Mouse (Mus musculus): ENCODE measurements around the gene Cyp3a13. TPM values are rescaled to one million over a fixed set of nuclear protein-coding genes. Genes with fewer than 3 reads are reported as not detected.
"Not testable (repeated sequence)": the region's sequence is repeated elsewhere in the genome, so short reads cannot be mapped to it uniquely, and the experiment has no call there.

Gene Cyp3a13
- polyA plus RNA-seq, 1 experiment from 2014 or later = not detected

GRCm38 (mm10) chr5:137871644-137872380 is 49.6 kb downstream of the Cyp3a13 start, which contains the start of gene Pilrb2:
Gene Pilrb2 (minus strand): TSS chr5:137871815.
- not testable (repeated sequence) for H3K4me1 ChIP-seq; H3K27me3 ChIP-seq; H3K4me2 ChIP-seq (replicated peaks); ATAC-seq (ENCODE audit: insufficient number of reproducible peaks, insufficient read depth, low FRiP score, low TSS enrichment); H3K36me3 ChIP-seq; H3K27ac ChIP-seq; H3K4me3 ChIP-seq; H3K9ac ChIP-seq; H3K9me3 ChIP-seq
- 78% methylated on average over 3 of the region's 3 CpGs for WGBS

DNA sequence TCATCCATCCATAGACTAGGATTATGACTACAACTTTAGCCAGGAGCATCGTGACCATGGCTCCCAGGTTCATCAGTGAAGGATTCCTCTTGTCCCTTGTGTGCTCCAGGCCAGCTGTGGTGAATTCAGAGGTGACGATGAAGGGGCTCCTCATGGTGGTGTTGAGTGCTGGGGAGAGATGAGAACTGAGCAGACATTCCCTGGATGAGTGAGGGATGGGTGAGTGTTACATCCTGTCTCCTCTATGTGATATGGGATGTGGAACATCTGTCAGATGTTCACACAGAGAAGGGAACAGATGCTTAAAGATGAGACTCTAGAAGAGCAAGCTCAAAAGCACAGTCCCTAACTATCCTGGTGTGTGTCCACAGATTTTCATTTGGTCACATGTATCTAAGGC is 52.8 kb downstream of the Cyp3a13 start:
- not testable (repeated sequence) for H3K9ac ChIP-seq; H3K36me3 ChIP-seq; H3K27me3 ChIP-seq; H3K4me2 ChIP-seq (replicated peaks); ATAC-seq (ENCODE audit: insufficient number of reproducible peaks, insufficient read depth, low FRiP score, low TSS enrichment); H3K4me1 ChIP-seq; H3K9me3 ChIP-seq; H3K27ac ChIP-seq; H3K4me3 ChIP-seq
- 69% methylated on average over 2 of the region's 2 CpGs for WGBS

GRCm38 (mm10) chr5:137864008-137864407 is 57.4 kb downstream of the Cyp3a13 start:
- H3K4me1 ChIP-seq; H3K4me2 ChIP-seq (replicated peaks); H3K9me3 ChIP-seq; H3K27me3 ChIP-seq; H3K9ac ChIP-seq; H3K36me3 ChIP-seq; H3K27ac ChIP-seq; H3K4me3 ChIP-seq; ATAC-seq (ENCODE audit: insufficient number of reproducible peaks, insufficient read depth, low FRiP score, low TSS enrichment): not testable (repeated sequence)
- WGBS = 79% methylated on average over 1 of the region's 1 CpGs

- H3K36me3 ChIP-seq; ATAC-seq (ENCODE audit: insufficient number of reproducible peaks, insufficient read depth, low FRiP score, low TSS enrichment); H3K9me3 ChIP-seq; H3K9ac ChIP-seq; H3K27ac ChIP-seq; H3K27me3 ChIP-seq; H3K4me3 ChIP-seq; H3K4me2 ChIP-seq (replicated peaks); H3K4me1 ChIP-seq: not testable (repeated sequence)
- 81% methylated on average over 2 of the region's 2 CpGs for WGBS
Measured at GRCm38 (mm10) chr5:137857960-137858710, 63.3 kb downstream of the Cyp3a13 start, which contains the start of gene Pilrb1. Gene Pilrb1 (minus strand): TSS chr5:137858106.

- not testable (repeated sequence) for H3K9me3 ChIP-seq; H3K4me3 ChIP-seq; H3K27ac ChIP-seq; H3K9ac ChIP-seq; H3K4me2 ChIP-seq (replicated peaks); H3K27me3 ChIP-seq; H3K4me1 ChIP-seq; ATAC-seq (ENCODE audit: insufficient number of reproducible peaks, insufficient read depth, low FRiP score, low TSS enrichment); H3K36me3 ChIP-seq
- WGBS = 78% methylated on average over 5 of the region's 5 CpGs
Measured at GRCm38 (mm10) chr5:137856870-137857269, 64.5 kb downstream of the Cyp3a13 start.

DNA sequence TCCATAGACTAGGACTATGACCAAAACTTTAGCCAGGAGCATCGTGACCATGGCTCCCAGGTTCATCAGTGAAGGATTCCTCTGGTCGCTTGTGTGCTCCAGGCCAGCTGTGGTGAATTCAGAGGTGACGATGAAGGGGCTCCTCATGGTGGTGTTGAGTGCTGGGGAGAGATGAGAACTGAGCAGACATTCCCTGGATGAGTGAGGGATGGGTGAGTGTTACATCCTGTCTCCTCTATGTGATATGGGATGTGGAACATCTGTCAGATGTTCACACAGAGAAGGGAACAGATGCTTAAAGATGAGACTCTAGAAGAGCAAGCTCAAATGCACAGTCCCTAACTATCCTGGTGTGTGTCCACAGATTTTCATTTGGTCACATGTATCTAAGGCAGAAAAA is 66.5 kb downstream of the Cyp3a13 start:
- not testable (repeated sequence) for H3K27ac ChIP-seq; H3K9me3 ChIP-seq; H3K27me3 ChIP-seq; H3K4me2 ChIP-seq (replicated peaks); H3K4me1 ChIP-seq; H3K36me3 ChIP-seq; H3K4me3 ChIP-seq; H3K9ac ChIP-seq; ATAC-seq (ENCODE audit: insufficient number of reproducible peaks, insufficient read depth, low FRiP score, low TSS enrichment)
- 79% methylated on average over 3 of the region's 3 CpGs for WGBS

- H3K4me2 ChIP-seq (replicated peaks); H3K27me3 ChIP-seq; H3K27ac ChIP-seq; H3K9me3 ChIP-seq; H3K9ac ChIP-seq; H3K36me3 ChIP-seq; ATAC-seq (ENCODE audit: insufficient number of reproducible peaks, insufficient read depth, low FRiP score, low TSS enrichment); H3K4me3 ChIP-seq; H3K4me1 ChIP-seq: not testable (repeated sequence)
- 81% methylated on average over 1 of the region's 1 CpGs for WGBS
Measured at GRCm38 (mm10) chr5:137850313-137850712, 71.1 kb downstream of the Cyp3a13 start.

Other genes with a start within 250 kb of the Cyp3a13 start
- gene Agfg2, start 236.9 kb downstream of the Cyp3a13 start, polyA plus RNA-seq (2016; fragmentation: Nextera tagmentation; extraction: Ambion mirVana) = 21.7 and 22.2 TPM in 2 replicates
- gene Nyap1, start 180.0 kb downstream of the Cyp3a13 start, polyA plus RNA-seq (2016; fragmentation: Nextera tagmentation; extraction: Ambion mirVana) = 3.7 and 4.6 TPM in 2 replicates
- 129 and 133 TPM in 2 replicates for gene Tsc22d4, start 175.9 kb downstream of the Cyp3a13 start, polyA plus RNA-seq (2016; fragmentation: Nextera tagmentation; extraction: Ambion mirVana)
- gene Ppp1r35, start 142.8 kb downstream of the Cyp3a13 start, polyA plus RNA-seq (2016; fragmentation: Nextera tagmentation; extraction: Ambion mirVana) = 51.3 and 51.9 TPM in 2 replicates
- 14.5 and 15.8 TPM in 2 replicates for gene Mepce, start 134.0 kb downstream of the Cyp3a13 start, polyA plus RNA-seq (2016; fragmentation: Nextera tagmentation; extraction: Ambion mirVana)
- gene Zcwpw1, start 133.8 kb downstream of the Cyp3a13 start, polyA plus RNA-seq (2016; fragmentation: Nextera tagmentation; extraction: Ambion mirVana) = 38.2 and 39.3 TPM in 2 replicates
- 0.22 and 0.28 TPM in 2 replicates for gene Pilra, start 85.3 kb downstream of the Cyp3a13 start, polyA plus RNA-seq (2016; fragmentation: Nextera tagmentation; extraction: Ambion mirVana)
- 0.47 TPM in 1 of 2 replicates, not detected in the other for gene Pilrb1, start 63.5 kb downstream of the Cyp3a13 start, polyA plus RNA-seq (2016; fragmentation: Nextera tagmentation; extraction: Ambion mirVana)
- gene Pilrb2, start 49.8 kb downstream of the Cyp3a13 start, polyA plus RNA-seq (2016; fragmentation: Nextera tagmentation; extraction: Ambion mirVana) = 0.13 TPM in 1 of 2 replicates, not detected in the other
- gene Gjc3, start 41.5 kb upstream of the Cyp3a13 start, polyA plus RNA-seq (2016; fragmentation: Nextera tagmentation; extraction: Ambion mirVana) = 0.32 and 0.41 TPM in 2 replicates
- gene Azgp1, start 59.9 kb upstream of the Cyp3a13 start, polyA plus RNA-seq (2016; fragmentation: Nextera tagmentation; extraction: Ambion mirVana) = not detected in 2 replicates
- not detected in 2 replicates for gene Smok3a, start 99.6 kb upstream of the Cyp3a13 start, polyA plus RNA-seq (2016; fragmentation: Nextera tagmentation; extraction: Ambion mirVana)
- gene Smok3b, start 99.8 kb upstream of the Cyp3a13 start, polyA plus RNA-seq (2016; fragmentation: Nextera tagmentation; extraction: Ambion mirVana) = not detected in 2 replicates
- not detected in 2 replicates for gene Smok3c, start 131.6 kb upstream of the Cyp3a13 start, polyA plus RNA-seq (2016; fragmentation: Nextera tagmentation; extraction: Ambion mirVana)
- gene Zkscan1, start 163.5 kb upstream of the Cyp3a13 start, polyA plus RNA-seq (2016; fragmentation: Nextera tagmentation; extraction: Ambion mirVana) = 26.3 and 29.2 TPM in 2 replicates
- gene Zscan21, start 195.3 kb upstream of the Cyp3a13 start, polyA plus RNA-seq (2016; fragmentation: Nextera tagmentation; extraction: Ambion mirVana) = 80.7 and 85.4 TPM in 2 replicates
- 25.5 and 26.3 TPM in 2 replicates for gene Zfp113, start 234.1 kb upstream of the Cyp3a13 start, polyA plus RNA-seq (2016; fragmentation: Nextera tagmentation; extraction: Ambion mirVana)
- 333 and 336 TPM in 2 replicates for gene Cops6, start 239.5 kb upstream of the Cyp3a13 start, polyA plus RNA-seq (2016; fragmentation: Nextera tagmentation; extraction: Ambion mirVana)

Data from embryonic facial prominence, embryonic 12.5 days (tissue).